Mouse (Mus musculus): Measurements from ENCODE around the gene Zfp84. TPM values are rescaled to one million over a fixed set of nuclear protein-coding genes. Genes with fewer than 3 reads are reported as not detected.

The Zfp84 gene
- polyA plus RNA-seq, 1 experiment from 2014 or later, result 12.3 TPM

MicroRNAs within 50 kb of the gene (microRNA counts, 519-probe panel; counts per million panel counts)
- not detected for microRNA mmu-miR-1964

Small RNAs within 50 kb of the gene (microRNA-seq; reads per million reads assigned to microRNA genes)
- gene Mir1964, result 3.6 reads per million, percentile 30 among the genes with 10 or more reads in this experiment

Other genes with a start within 250 kb of the Zfp84 start
- 17.0 and 22.5 TPM in 2 replicates for gene Sipa1l3, start 249.9 kb upstream of the Zfp84 start, polyA plus RNA-seq (2014; fragmentation: Nextera tagmentation; extraction: Ambion mirVana)
- gene Catsperg2, start 41.5 kb upstream of the Zfp84 start, polyA plus RNA-seq (2014; fragmentation: Nextera tagmentation; extraction: Ambion mirVana), result not detected in 2 replicates
- gene Zfp30, start 15.4 kb downstream of the Zfp84 start, polyA plus RNA-seq (2014; fragmentation: Nextera tagmentation; extraction: Ambion mirVana), result 6.9 and 7.8 TPM in 2 replicates
- 11.9 and 15.4 TPM in 2 replicates for gene Zfp790, start 47.6 kb downstream of the Zfp84 start, polyA plus RNA-seq (2014; fragmentation: Nextera tagmentation; extraction: Ambion mirVana)
- 5.4 and 7.9 TPM in 2 replicates for gene Zfp940, start 85.1 kb downstream of the Zfp84 start, polyA plus RNA-seq (2014; fragmentation: Nextera tagmentation; extraction: Ambion mirVana)
- gene Zfp420, start 91.4 kb downstream of the Zfp84 start, polyA plus RNA-seq (2014; fragmentation: Nextera tagmentation; extraction: Ambion mirVana), result 6.8 and 8.4 TPM in 2 replicates
- gene Zfp27, start 138.0 kb downstream of the Zfp84 start, polyA plus RNA-seq (2014; fragmentation: Nextera tagmentation; extraction: Ambion mirVana), result 9.8 and 11.8 TPM in 2 replicates
- gene Zfp383, start 139.7 kb downstream of the Zfp84 start, polyA plus RNA-seq (2014; fragmentation: Nextera tagmentation; extraction: Ambion mirVana), result 5.4 and 5.6 TPM in 2 replicates
- gene Zfp74, start 185.5 kb downstream of the Zfp84 start, polyA plus RNA-seq (2014; fragmentation: Nextera tagmentation; extraction: Ambion mirVana), result 12.8 and 14.7 TPM in 2 replicates
- gene Zfp568, start 215.4 kb downstream of the Zfp84 start, polyA plus RNA-seq (2014; fragmentation: Nextera tagmentation; extraction: Ambion mirVana), result 19.5 and 22.6 TPM in 2 replicates